Mouse (Mus musculus): ENCODE data around the gene Rgs13. TPM values are rescaled to one million over a fixed set of nuclear protein-coding genes. Genes with fewer than 3 reads are reported as not detected.

The Rgs13 gene
- 0.14 and 0.45 TPM in 2 replicates for polyA plus RNA-seq (2014; fragmentation: Nextera tagmentation; extraction: Ambion mirVana)

- no peak within 1 kb of the TSS for H3K4me2 ChIP-seq (ENCODE audit: low read depth, low read length)
- ATAC-seq (replicated peaks; ENCODE audit: insufficient number of reproducible peaks, low FRiP score, low TSS enrichment, low read depth) (no peak), DNase-seq (ENCODE audit: low spot score) (no peak)
These were observed at the start of gene Rgs13 for GRCm38 (mm10) chr1:144177166-144177565. TSS of gene Rgs13 (minus strand) at chr1:144177372.

GRCm38 (mm10) chr1:144215230-144215629, 38.1 kb upstream of the Rgs13 start:
- Histone ChIP-seq H3K27me3 (ENCODE audit: control insufficient read depth, insufficient read depth, low read length) (no peaks in the 10 kb centered on the region), H3K27ac (replicated peaks; ENCODE audit: low read depth, low read length) (no peak overlapping the region), H3K9ac (replicated peaks; ENCODE audit: low read length) (no peak overlapping the region), H3K9me3 (replicated peaks; ENCODE audit: control insufficient read depth, low read length) (no peaks in the 10 kb centered on the region), H3K36me3 (replicated peaks; ENCODE audit: control insufficient read depth, insufficient read depth, low read depth, low read length) (no peaks in the 10 kb centered on the region), H3K4me3 (ENCODE audit: low read depth, low read length) (no peak overlapping the region), H3K4me1 (ENCODE audit: control insufficient read depth, insufficient read depth, low read length) (no peaks in the 10 kb centered on the region), H3K4me2 (ENCODE audit: low read depth, low read length) (no peak overlapping the region)
- ATAC-seq (replicated peaks; ENCODE audit: insufficient number of reproducible peaks, low FRiP score, low TSS enrichment, low read depth) (no peak), DNase-seq (ENCODE audit: low spot score) (no peak)

More at GRCm38 (mm10) chr1:144177166-144177565, at the start of gene Rgs13:
- Histone ChIP-seq H3K27ac (replicated peaks; ENCODE audit: low read depth, low read length) (no peak within 1 kb of the TSS), H3K4me1 (ENCODE audit: control insufficient read depth, insufficient read depth, low read length) (no peaks in the 10 kb centered on the region), H3K9ac (replicated peaks; ENCODE audit: low read length) (no peak within 1 kb of the TSS), H3K4me3 (ENCODE audit: low read depth, low read length) (no peak within 1 kb of the TSS), H3K9me3 (replicated peaks; ENCODE audit: control insufficient read depth, low read length) (no peaks in the 10 kb centered on the region), H3K27me3 (ENCODE audit: control insufficient read depth, insufficient read depth, low read length) (no peaks in the 10 kb centered on the region), H3K36me3 (replicated peaks; ENCODE audit: control insufficient read depth, insufficient read depth, low read depth, low read length) (no peaks in the 10 kb centered on the region)
- 73% methylated on average over 5 of the region's 5 CpGs for WGBS

DNA sequence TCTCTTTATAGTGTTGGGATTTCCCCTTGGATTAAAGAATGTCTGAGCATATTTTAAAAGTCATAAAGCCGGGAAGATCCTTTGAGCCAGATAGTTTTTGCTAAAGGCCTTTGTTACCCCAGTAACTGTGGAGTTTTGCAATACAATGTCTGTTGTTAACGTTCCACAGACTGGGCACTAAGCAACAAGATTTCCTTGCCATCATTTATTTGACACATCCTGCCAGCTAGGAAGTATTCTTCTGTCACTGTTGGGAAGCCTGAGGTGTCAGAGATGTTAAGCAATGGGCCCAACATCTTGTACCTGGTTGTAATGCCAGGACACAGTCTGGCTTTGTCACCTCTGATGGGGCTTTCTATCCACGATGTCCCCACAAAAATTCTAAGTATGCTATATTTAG, 33.7 kb upstream of the Rgs13 start:
- Histone ChIP-seq H3K27ac (replicated peaks; ENCODE audit: low read depth, low read length) (no peak overlapping the region), H3K27me3 (ENCODE audit: control insufficient read depth, insufficient read depth, low read length) (no peaks in the 10 kb centered on the region), H3K4me3 (ENCODE audit: low read depth, low read length) (no peak overlapping the region), H3K4me1 (ENCODE audit: control insufficient read depth, insufficient read depth, low read length) (no peaks in the 10 kb centered on the region), H3K4me2 (ENCODE audit: low read depth, low read length) (no peak overlapping the region), H3K9me3 (replicated peaks; ENCODE audit: control insufficient read depth, low read length) (no peaks in the 10 kb centered on the region), H3K9ac (replicated peaks; ENCODE audit: low read length) (no peak overlapping the region), H3K36me3 (replicated peaks; ENCODE audit: control insufficient read depth, insufficient read depth, low read depth, low read length) (no peaks in the 10 kb centered on the region)
- no peak for ATAC-seq (replicated peaks; ENCODE audit: insufficient number of reproducible peaks, low FRiP score, low TSS enrichment, low read depth)
- no peak for DNase-seq (ENCODE audit: low spot score)
- 81% methylated on average over 3 of the region's 3 CpGs for WGBS

GRCm38 (mm10) chr1:144206281-144207061, 29.3 kb upstream of the Rgs13 start:
- no peak overlapping the region for H3K9ac ChIP-seq (replicated peaks; ENCODE audit: low read length)
- H3K4me3 ChIP-seq (ENCODE audit: low read depth, low read length) = no peak overlapping the region
- DNase-seq (ENCODE audit: low spot score) = no peak
- no peaks in the 10 kb centered on the region for H3K27me3 ChIP-seq (ENCODE audit: control insufficient read depth, insufficient read depth, low read length)
- no peak for ATAC-seq (replicated peaks; ENCODE audit: insufficient number of reproducible peaks, low FRiP score, low TSS enrichment, low read depth)
- H3K4me2 ChIP-seq (ENCODE audit: low read depth, low read length) = no peak overlapping the region
- no peaks in the 10 kb centered on the region for H3K4me1 ChIP-seq (ENCODE audit: control insufficient read depth, insufficient read depth, low read length)
- no peak overlapping the region for H3K27ac ChIP-seq (replicated peaks; ENCODE audit: low read depth, low read length)
- no peaks in the 10 kb centered on the region for H3K36me3 ChIP-seq (replicated peaks; ENCODE audit: control insufficient read depth, insufficient read depth, low read depth, low read length)
- 76% methylated on average over 7 of the region's 7 CpGs for WGBS
- no peaks in the 10 kb centered on the region for H3K9me3 ChIP-seq (replicated peaks; ENCODE audit: control insufficient read depth, low read length)

GRCm38 (mm10) chr1:144204766-144205165, 27.6 kb upstream of the Rgs13 start:
- Histone ChIP-seq H3K9ac (replicated peaks; ENCODE audit: low read length) (no peak overlapping the region), H3K27ac (replicated peaks; ENCODE audit: low read depth, low read length) (no peak overlapping the region), H3K4me1 (ENCODE audit: control insufficient read depth, insufficient read depth, low read length) (no peaks in the 10 kb centered on the region), H3K36me3 (replicated peaks; ENCODE audit: control insufficient read depth, insufficient read depth, low read depth, low read length) (no peaks in the 10 kb centered on the region), H3K4me3 (ENCODE audit: low read depth, low read length) (no peak overlapping the region), H3K27me3 (ENCODE audit: control insufficient read depth, insufficient read depth, low read length) (no peaks in the 10 kb centered on the region), H3K9me3 (replicated peaks; ENCODE audit: control insufficient read depth, low read length) (no peaks in the 10 kb centered on the region), H3K4me2 (ENCODE audit: low read depth, low read length) (no peak overlapping the region)
- DNase-seq (ENCODE audit: low spot score) = no peak
- no peak for ATAC-seq (replicated peaks; ENCODE audit: insufficient number of reproducible peaks, low FRiP score, low TSS enrichment, low read depth)
- WGBS = 75% methylated on average over 2 of the region's 2 CpGs

DNA sequence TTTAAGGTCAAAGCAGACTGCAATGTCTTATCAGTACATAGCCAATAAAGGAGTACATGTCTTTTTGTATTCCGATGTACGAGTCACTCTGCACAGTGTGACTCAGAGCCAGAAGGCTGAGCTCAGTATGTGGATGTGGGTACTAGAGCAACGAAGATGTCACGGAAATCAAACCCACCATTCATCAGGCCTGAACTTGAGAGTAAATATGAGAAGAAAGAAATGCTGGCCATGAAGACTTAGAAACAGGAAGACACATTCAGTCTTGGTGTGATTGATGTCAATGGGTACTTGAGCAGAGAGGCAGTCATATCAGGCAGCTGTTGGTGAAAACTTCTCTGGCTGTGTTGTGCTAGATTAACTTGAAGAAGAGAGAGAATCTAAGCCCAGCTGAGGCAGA, 25.8 kb upstream of the Rgs13 start:
- H3K9me3 ChIP-seq (replicated peaks; ENCODE audit: control insufficient read depth, low read length) = no peaks in the 10 kb centered on the region
- WGBS = 92% methylated on average over 4 of the region's 4 CpGs
- no peak overlapping the region for H3K9ac ChIP-seq (replicated peaks; ENCODE audit: low read length)
- ATAC-seq (replicated peaks; ENCODE audit: insufficient number of reproducible peaks, low FRiP score, low TSS enrichment, low read depth) = no peak
- no peaks in the 10 kb centered on the region for H3K4me1 ChIP-seq (ENCODE audit: control insufficient read depth, insufficient read depth, low read length)
- no peaks in the 10 kb centered on the region for H3K27me3 ChIP-seq (ENCODE audit: control insufficient read depth, insufficient read depth, low read length)
- no peak overlapping the region for H3K27ac ChIP-seq (replicated peaks; ENCODE audit: low read depth, low read length)
- no peak overlapping the region for H3K4me3 ChIP-seq (ENCODE audit: low read depth, low read length)
- H3K4me2 ChIP-seq (ENCODE audit: low read depth, low read length) = no peak overlapping the region
- no peak for DNase-seq (ENCODE audit: low spot score)
- no peaks in the 10 kb centered on the region for H3K36me3 ChIP-seq (replicated peaks; ENCODE audit: control insufficient read depth, insufficient read depth, low read depth, low read length)

- H3K27me3 ChIP-seq (ENCODE audit: control insufficient read depth, insufficient read depth, low read length) = no peaks in the 10 kb centered on the region
- DNase-seq (ENCODE audit: low spot score) (no peak), ATAC-seq (replicated peaks; ENCODE audit: insufficient number of reproducible peaks, low FRiP score, low TSS enrichment, low read depth) (no peak)
- 77% methylated on average over 2 of the region's 2 CpGs for WGBS
- no peaks in the 10 kb centered on the region for H3K9me3 ChIP-seq (replicated peaks; ENCODE audit: control insufficient read depth, low read length)
- no peaks in the 10 kb centered on the region for H3K36me3 ChIP-seq (replicated peaks; ENCODE audit: control insufficient read depth, insufficient read depth, low read depth, low read length)
- no peaks in the 10 kb centered on the region for H3K4me1 ChIP-seq (ENCODE audit: control insufficient read depth, insufficient read depth, low read length)
- H3K27ac ChIP-seq (replicated peaks; ENCODE audit: low read depth, low read length) = no peak overlapping the region
- H3K9ac ChIP-seq (replicated peaks; ENCODE audit: low read length) = no peak overlapping the region
- no peak overlapping the region for H3K4me2 ChIP-seq (ENCODE audit: low read depth, low read length)
- no peak overlapping the region for H3K4me3 ChIP-seq (ENCODE audit: low read depth, low read length)
These were observed 23.3 kb upstream of the Rgs13 start for GRCm38 (mm10) chr1:144200496-144200895.

GRCm38 (mm10) chr1:144199538-144199937, 22.4 kb upstream of the Rgs13 start:
- H3K9ac ChIP-seq (replicated peaks; ENCODE audit: low read length) = no peak overlapping the region

More at GRCm38 (mm10) chr1:144199538-144199937, 22.4 kb upstream of the Rgs13 start:
- ATAC-seq (replicated peaks; ENCODE audit: insufficient number of reproducible peaks, low FRiP score, low TSS enrichment, low read depth) (no peak), DNase-seq (ENCODE audit: low spot score) (no peak)
- Histone ChIP-seq H3K36me3 (replicated peaks; ENCODE audit: control insufficient read depth, insufficient read depth, low read depth, low read length) (no peaks in the 10 kb centered on the region), H3K4me2 (ENCODE audit: low read depth, low read length) (no peak overlapping the region), H3K4me1 (ENCODE audit: control insufficient read depth, insufficient read depth, low read length) (no peaks in the 10 kb centered on the region), H3K9me3 (replicated peaks; ENCODE audit: control insufficient read depth, low read length) (no peaks in the 10 kb centered on the region), H3K27ac (replicated peaks; ENCODE audit: low read depth, low read length) (no peak overlapping the region), H3K27me3 (ENCODE audit: control insufficient read depth, insufficient read depth, low read length) (no peaks in the 10 kb centered on the region), H3K4me3 (ENCODE audit: low read depth, low read length) (no peak overlapping the region)
- WGBS = 60% methylated on average over 1 of the region's 1 CpGs

All from embryonic facial prominence, embryonic 11.5 days (tissue).